Mouse (Mus musculus): ENCODE results near the gene Nckap5. TPM values are rescaled to one million over a fixed set of nuclear protein-coding genes. Genes with fewer than 3 reads are reported as not detected.
"Not testable (repeated sequence)": the region's sequence is repeated elsewhere in the genome, so short reads cannot be mapped to it uniquely, and the experiment has no call there.

Nckap5 gene
- polyA plus RNA-seq, 1 experiment from 2014 or later = 1.1 TPM

- H3K36me3 ChIP-seq (replicated peaks; ENCODE audit: insufficient read depth, low read length) = no peaks in the 10 kb centered on the region
- H3K9me3 ChIP-seq (ENCODE audit: low read length) = no peaks in the 10 kb centered on the region
- H3K9ac ChIP-seq (replicated peaks) = no peak overlapping the region
- no peak overlapping the region for H3K27ac ChIP-seq (ENCODE audit: low read depth)
- DNase-seq (no peak), ATAC-seq (no peak)
- H3K4me3 ChIP-seq (ENCODE audit: low read depth, low read length) = no peak overlapping the region
- H3K4me1 ChIP-seq (ENCODE audit: insufficient read depth) = no peaks in the 10 kb centered on the region
- no peak for TF ChIP-seq EP300 (IDR thresholded peaks at IDR 0.05; ENCODE audit: low read depth)
- TF ChIP-seq CTCF (IDR thresholded peaks at IDR 0.05; ENCODE audit: low read depth) = no peak
- 85% methylated on average over 5 of the region's 5 CpGs for WGBS (ENCODE audit: insufficient replicate concordance)
- no peaks in the 10 kb centered on the region for H3K27me3 ChIP-seq (ENCODE audit: insufficient read depth, low read length)
- H3K4me2 ChIP-seq (ENCODE audit: low read depth, low read length) = no peak overlapping the region
Observed at GRCm38 (mm10) chr1:126042886-126043285, 787.7 kb downstream of the Nckap5 start.

- Histone ChIP-seq H3K4me1 (ENCODE audit: insufficient read depth) (no peaks in the 10 kb centered on the region), H3K9me3 (ENCODE audit: low read length) (no peaks in the 10 kb centered on the region), H3K27me3 (ENCODE audit: insufficient read depth, low read length) (no peaks in the 10 kb centered on the region), H3K4me3 (ENCODE audit: low read depth, low read length) (no peak overlapping the region), H3K4me2 (ENCODE audit: low read depth, low read length) (no peak overlapping the region), H3K27ac (ENCODE audit: low read depth) (no peak overlapping the region), H3K9ac (replicated peaks) (no peak overlapping the region), H3K36me3 (replicated peaks; ENCODE audit: insufficient read depth, low read length) (no peaks in the 10 kb centered on the region)
- 78% methylated on average over 8 of the region's 8 CpGs for WGBS (ENCODE audit: insufficient replicate concordance)
- DNase-seq (no peak), ATAC-seq (no peak)
- TF ChIP-seq EP300 (IDR thresholded peaks at IDR 0.05; ENCODE audit: low read depth) = no peak
- TF ChIP-seq CTCF (IDR thresholded peaks at IDR 0.05; ENCODE audit: low read depth) = no peak
Observed at GRCm38 (mm10) chr1:126027536-126027935, 803.1 kb downstream of the Nckap5 start.

GRCm38 (mm10) chr1:126024518-126024917 is 806.1 kb downstream of the Nckap5 start:
- Histone ChIP-seq H3K4me2 (ENCODE audit: low read depth, low read length) (no peak overlapping the region), H3K9me3 (ENCODE audit: low read length) (no peaks in the 10 kb centered on the region), H3K27ac (ENCODE audit: low read depth) (no peak overlapping the region), H3K4me1 (ENCODE audit: insufficient read depth) (no peaks in the 10 kb centered on the region), H3K36me3 (replicated peaks; ENCODE audit: insufficient read depth, low read length) (no peaks in the 10 kb centered on the region), H3K9ac (replicated peaks) (no peak overlapping the region), H3K4me3 (ENCODE audit: low read depth, low read length) (no peak overlapping the region), H3K27me3 (ENCODE audit: insufficient read depth, low read length) (no peaks in the 10 kb centered on the region)
- no peak for ATAC-seq
- WGBS (ENCODE audit: insufficient replicate concordance) = 68% methylated on average over 6 of the region's 6 CpGs
- DNase-seq = no peak
- TF ChIP-seq EP300 (IDR thresholded peaks at IDR 0.05; ENCODE audit: low read depth) = no peak
- no peak for TF ChIP-seq CTCF (IDR thresholded peaks at IDR 0.05; ENCODE audit: low read depth)

- TF ChIP-seq EP300 (IDR thresholded peaks at IDR 0.05; ENCODE audit: low read depth) (no peak), CTCF (IDR thresholded peaks at IDR 0.05; ENCODE audit: low read depth) (no peak)
- Histone ChIP-seq H3K4me1 (ENCODE audit: insufficient read depth) (no peaks in the 10 kb centered on the region), H3K27ac (ENCODE audit: low read depth) (no peak overlapping the region), H3K9ac (replicated peaks) (no peak overlapping the region), H3K9me3 (ENCODE audit: low read length) (no peaks in the 10 kb centered on the region), H3K4me2 (ENCODE audit: low read depth, low read length) (no peak overlapping the region), H3K4me3 (ENCODE audit: low read depth, low read length) (no peak overlapping the region), H3K36me3 (replicated peaks; ENCODE audit: insufficient read depth, low read length) (no peaks in the 10 kb centered on the region), H3K27me3 (ENCODE audit: insufficient read depth, low read length) (no peaks in the 10 kb centered on the region)
- 49% methylated on average over 10 of the region's 10 CpGs for WGBS (ENCODE audit: insufficient replicate concordance)
- ATAC-seq (no peak), DNase-seq (no peak)
Observed at GRCm38 (mm10) chr1:126022959-126023358, 807.6 kb downstream of the Nckap5 start.

- WGBS (ENCODE audit: insufficient replicate concordance) = 76% methylated on average over 6 of the region's 6 CpGs
- not testable (repeated sequence) for ATAC-seq
Observed at GRCm38 (mm10) chr1:126018654-126019053, 811.9 kb downstream of the Nckap5 start.

GRCm38 (mm10) chr1:126011661-126012091 is 818.9 kb downstream of the Nckap5 start:
- H3K4me1 ChIP-seq (ENCODE audit: insufficient read depth) = no peaks in the 10 kb centered on the region
- TF ChIP-seq EP300 (IDR thresholded peaks at IDR 0.05; ENCODE audit: low read depth) = no peak
- TF ChIP-seq CTCF (IDR thresholded peaks at IDR 0.05; ENCODE audit: low read depth) = no peak
- ATAC-seq (no peak), DNase-seq (no peak)
- no peak overlapping the region for H3K4me2 ChIP-seq (ENCODE audit: low read depth, low read length)
- no peaks in the 10 kb centered on the region for H3K27me3 ChIP-seq (ENCODE audit: insufficient read depth, low read length)
- no peaks in the 10 kb centered on the region for H3K36me3 ChIP-seq (replicated peaks; ENCODE audit: insufficient read depth, low read length)
- no peaks in the 10 kb centered on the region for H3K9me3 ChIP-seq (ENCODE audit: low read length)
- H3K9ac ChIP-seq (replicated peaks) = no peak overlapping the region
- 83% methylated on average over 5 of the region's 5 CpGs for WGBS (ENCODE audit: insufficient replicate concordance)
- H3K4me3 ChIP-seq (ENCODE audit: low read depth, low read length) = no peak overlapping the region
- H3K27ac ChIP-seq (ENCODE audit: low read depth) = no peak overlapping the region

More at GRCm38 (mm10) chr1:126018654-126019053, 811.9 kb downstream of the Nckap5 start:
- H3K9ac ChIP-seq (replicated peaks); H3K36me3 ChIP-seq (replicated peaks; ENCODE audit: insufficient read depth, low read length); DNase-seq; H3K9me3 ChIP-seq (ENCODE audit: low read length); H3K4me1 ChIP-seq (ENCODE audit: insufficient read depth); H3K4me2 ChIP-seq (ENCODE audit: low read depth, low read length); H3K27me3 ChIP-seq (ENCODE audit: insufficient read depth, low read length); H3K4me3 ChIP-seq (ENCODE audit: low read depth, low read length); H3K27ac ChIP-seq (ENCODE audit: low read depth): not testable (repeated sequence)

GRCm38 (mm10) chr1:126007571-126007970 is 823.0 kb downstream of the Nckap5 start:
- no peak for DNase-seq
- Histone ChIP-seq H3K27ac (ENCODE audit: low read depth) (no peak overlapping the region), H3K4me2 (ENCODE audit: low read depth, low read length) (no peak overlapping the region), H3K9me3 (ENCODE audit: low read length) (no peaks in the 10 kb centered on the region), H3K9ac (replicated peaks) (no peak overlapping the region), H3K27me3 (ENCODE audit: insufficient read depth, low read length) (no peaks in the 10 kb centered on the region), H3K4me1 (ENCODE audit: insufficient read depth) (no peaks in the 10 kb centered on the region), H3K4me3 (ENCODE audit: low read depth, low read length) (no peak overlapping the region), H3K36me3 (replicated peaks; ENCODE audit: insufficient read depth, low read length) (no peaks in the 10 kb centered on the region)
- ATAC-seq = no peak
- WGBS (ENCODE audit: insufficient replicate concordance) = 73% methylated on average over 4 of the region's 4 CpGs
- no peak for TF ChIP-seq EP300 (IDR thresholded peaks at IDR 0.05; ENCODE audit: low read depth)
- no peak for TF ChIP-seq CTCF (IDR thresholded peaks at IDR 0.05; ENCODE audit: low read depth)

All from liver, postnatal 0 days (tissue).